Mouse (Mus musculus) heart, postnatal 0 days (tissue): ENCODE results near the gene Osbpl2.

Experiments
- CTCF ChIP-seq: IDR thresholded peaks from 2 replicates; pipeline ENCODE4 v1.5.1; 2016; ENCODE audit warnings: antibody characterized with exemption, control low read depth, low read depth
- EP300 ChIP-seq: IDR thresholded peaks from 2 replicates; pipeline ENCODE4 v1.6.1; 2016; ENCODE audit warnings: antibody characterized with exemption, low read depth

DNA sequence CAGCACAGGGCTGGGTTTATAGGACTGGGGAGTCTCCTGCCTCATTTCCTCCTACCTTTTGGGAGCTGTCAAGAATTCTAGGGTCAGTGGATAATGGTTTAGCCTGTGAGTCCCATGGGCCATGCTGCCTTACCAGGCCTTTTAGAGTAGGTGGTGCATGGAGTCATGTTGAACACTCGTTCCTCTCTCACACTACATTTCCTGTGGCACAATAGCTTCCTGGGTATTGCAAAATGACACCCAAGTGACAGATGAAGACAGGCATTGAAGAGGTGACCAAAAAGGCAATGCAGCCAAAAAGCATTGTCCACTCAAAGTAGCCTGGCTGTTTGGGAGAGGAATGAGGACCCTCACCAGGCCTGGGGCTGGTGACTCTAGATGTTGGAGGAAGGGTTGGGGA, 8.6 kb downstream of the Osbpl2 start:
- TF ChIP-seq CTCF (no peak), EP300 (no peak)
